Mouse (Mus musculus) left cerebral cortex, adult 2 months (tissue): Measurements from ENCODE around the gene Rbms1. TPM values are rescaled to one million over a fixed set of nuclear protein-coding genes. Genes with fewer than 3 reads are reported as not detected.

Experiments used
- DNase-seq, 2 experiments: peaks; one replicate each; pipeline ENCODE4 v3.0.0; 2021 to 2022; ENCODE audit warnings: low spot score in 2 of 2, mixed read lengths in 1 of 2; ENCODE audit errors: extremely low spot score in 1 of 2
- H3K27ac ChIP-seq: fragments of 200-600 bp; 2 replicates; pipeline ENCODE4 v1.8.1; 2022
- H3K4me3 ChIP-seq: fragments of 200-600 bp; 2 replicates; pipeline ENCODE4 v1.8.1; 2022
- CTCF ChIP-seq: fragments of 200-600 bp; IDR thresholded peaks from 2 replicates; pipeline ENCODE4 v1.8.1; 2022; ENCODE audit warnings: antibody characterized with exemption, mild to moderate bottlenecking, moderate library complexity
- intact Hi-C: fragments of 180-260 bp; cut with DNase I; formaldehyde crosslinking; loops from one replicate; pipeline ENCODE4 v1.15.1; 2025
- total RNA-seq, 2 experiments: library from RNA; stranded (reverse); gene quantifications; 2 replicates each; pipeline ENCODE4 v1.2.3; 2021

Rbms1 gene
- total RNA-seq, 2 experiments from 2014 or later: 19.4 to 20.2 TPM

DNA sequence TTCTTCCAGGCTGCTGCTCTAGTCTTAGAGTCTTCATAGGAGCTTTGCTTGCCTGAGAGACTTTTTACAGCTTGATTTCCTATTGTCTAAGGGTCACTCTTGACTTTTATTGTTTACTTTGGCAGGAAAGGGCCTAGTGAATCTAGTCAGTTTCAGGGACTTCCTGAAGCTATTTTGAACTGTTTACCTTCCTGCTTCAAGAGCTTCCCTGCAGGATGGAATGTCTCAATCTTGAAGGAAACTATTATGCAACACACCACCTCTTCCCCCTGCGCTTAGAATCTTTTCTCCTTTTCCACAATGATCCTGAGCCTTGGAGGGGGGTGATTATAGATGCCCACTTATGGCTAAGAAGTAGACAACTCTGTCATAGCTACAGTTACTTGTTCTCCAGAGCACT, 104.9 kb downstream of the Rbms1 start:
- TF ChIP-seq CTCF: no peak
- intact Hi-C loops: no loop called here
- H3K4me3 ChIP-seq: no peak overlapping the region
- DNase-seq: no peak
- no peak overlapping the region for H3K27ac ChIP-seq

GRCm38 (mm10) chr2:60856097-60856496, 106.9 kb downstream of the Rbms1 start:
- no peak for DNase-seq
- intact Hi-C loops: no loop called here
- Histone ChIP-seq H3K4me3 (no peak overlapping the region), H3K27ac (no peak overlapping the region)
- TF ChIP-seq CTCF: no peak

- peak in 1 of 2 experiments; percentile 19 for DNase-seq
- Histone ChIP-seq H3K4me3 (no peak overlapping the region), H3K27ac (no peak overlapping the region)
- no peak for TF ChIP-seq CTCF
- intact Hi-C loops: no loop called here
These were observed 108.0 kb downstream of the Rbms1 start for GRCm38 (mm10) chr2:60855006-60855405.

GRCm38 (mm10) chr2:60851898-60852297, 111.1 kb downstream of the Rbms1 start:
- Histone ChIP-seq H3K4me3 (no peak overlapping the region), H3K27ac (no peak overlapping the region)
- DNase-seq: no peak
- intact Hi-C loops: no loop called here
- TF ChIP-seq CTCF: no peak

GRCm38 (mm10) chr2:60851057-60851718, 111.8 kb downstream of the Rbms1 start:
- H3K27ac ChIP-seq: no peak overlapping the region
- TF ChIP-seq CTCF: no peak
- DNase-seq: no peak
- no peak overlapping the region for H3K4me3 ChIP-seq
- intact Hi-C loops: no loop called here

DNA sequence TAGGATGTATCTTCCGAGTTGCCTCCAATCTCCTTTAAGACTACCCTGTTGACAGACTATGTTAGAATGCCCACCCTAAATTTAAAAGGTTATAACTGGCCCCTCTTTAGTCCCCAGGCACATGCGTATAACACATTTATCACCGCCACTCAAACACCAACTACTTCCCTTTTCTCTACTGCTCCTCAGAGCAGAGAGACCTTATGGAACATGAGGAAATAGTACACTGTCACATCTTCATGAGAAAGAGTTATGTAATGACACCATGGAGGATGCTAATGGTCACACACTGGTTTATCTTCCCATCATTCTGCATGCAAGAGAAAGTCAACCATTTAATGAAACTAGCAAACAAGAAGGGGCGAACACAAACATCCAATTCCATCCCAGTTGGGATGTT, 114.5 kb downstream of the Rbms1 start:
- Histone ChIP-seq H3K27ac (no peak overlapping the region), H3K4me3 (no peak overlapping the region)
- no peak for DNase-seq
- TF ChIP-seq CTCF: no peak
- intact Hi-C loops: no loop called here

- no peak overlapping the region for H3K27ac ChIP-seq
- intact Hi-C loops: no loop called here
- no peak for TF ChIP-seq CTCF
- no peak overlapping the region for H3K4me3 ChIP-seq
- no peak for DNase-seq
These were observed 115.0 kb downstream of the Rbms1 start for GRCm38 (mm10) chr2:60847984-60848383.

GRCm38 (mm10) chr2:60845316-60845894, 117.6 kb downstream of the Rbms1 start:
- Histone ChIP-seq H3K27ac (no peak overlapping the region), H3K4me3 (no peak overlapping the region)
- intact Hi-C loops: no loop called here
- TF ChIP-seq CTCF: no peak
- DNase-seq: no peak

DNA sequence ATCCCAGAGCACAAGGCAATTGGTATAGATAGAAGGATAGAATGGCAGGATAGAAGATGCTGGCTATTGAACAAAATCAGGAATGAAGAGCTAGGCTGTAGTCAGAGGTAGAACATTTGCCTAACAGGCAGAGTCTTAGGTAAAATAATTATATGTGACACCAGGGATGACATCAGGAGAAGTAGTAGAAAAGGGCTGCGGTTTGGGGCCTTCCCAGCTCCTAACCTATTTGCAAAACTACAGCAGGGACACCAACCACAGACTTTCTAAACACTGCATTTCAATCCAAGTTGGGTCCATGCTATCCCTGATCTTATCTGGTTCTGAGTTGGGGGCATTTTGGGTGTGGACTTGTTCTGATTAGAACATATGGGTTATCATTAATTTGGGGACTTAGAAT, 118.7 kb downstream of the Rbms1 start:
- DNase-seq: no peak
- intact Hi-C loops: no loop called here
- TF ChIP-seq CTCF: no peak
- H3K4me3 ChIP-seq: no peak overlapping the region
- H3K27ac ChIP-seq: no peak overlapping the region

DNA sequence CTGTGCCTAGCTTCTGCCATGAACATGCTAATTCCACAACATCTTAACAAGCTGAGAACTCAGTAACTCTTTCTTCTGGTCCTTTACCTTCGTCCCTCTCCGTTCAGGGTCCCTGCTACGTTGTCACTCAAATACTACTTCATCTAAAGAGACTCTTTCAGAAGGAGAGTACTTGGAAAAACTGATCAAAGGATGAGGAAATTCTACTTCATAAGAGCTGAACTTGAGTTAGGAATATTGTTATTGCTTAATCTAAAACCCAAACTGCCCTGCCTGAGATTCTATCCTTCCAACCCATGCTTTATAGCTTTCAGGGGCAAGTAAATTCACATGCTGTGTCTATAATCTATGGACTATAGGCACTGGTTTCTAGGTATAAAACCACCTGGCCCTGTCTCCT, 119.4 kb downstream of the Rbms1 start:
- no peak for DNase-seq
- intact Hi-C loops: no loop called here
- Histone ChIP-seq H3K4me3 (no peak overlapping the region), H3K27ac (no peak overlapping the region)
- no peak for TF ChIP-seq CTCF

GRCm38 (mm10) chr2:60842976-60843375, 120.0 kb downstream of the Rbms1 start:
- Histone ChIP-seq H3K4me3 (no peak overlapping the region), H3K27ac (no peak overlapping the region)
- intact Hi-C loops: no loop called here
- DNase-seq: no peak
- TF ChIP-seq CTCF: no peak

GRCm38 (mm10) chr2:60840922-60841321, 122.1 kb downstream of the Rbms1 start:
- intact Hi-C loops: no loop called here
- Histone ChIP-seq H3K27ac (no peak overlapping the region), H3K4me3 (no peak overlapping the region)
- TF ChIP-seq CTCF: no peak
- no peak for DNase-seq

- intact Hi-C loops: no loop called here
- DNase-seq: no peak
- no peak for TF ChIP-seq CTCF
- H3K27ac ChIP-seq: no peak overlapping the region
- no peak overlapping the region for H3K4me3 ChIP-seq
These were observed 123.5 kb downstream of the Rbms1 start for GRCm38 (mm10) chr2:60839498-60839897.
